Mouse (Mus musculus) megakaryocyte-erythroid progenitor cell, adult 5 weeks (primary cell): Measurements from ENCODE around the gene Snx10. TPM values are rescaled to one million over a fixed set of nuclear protein-coding genes. Genes with fewer than 3 reads are reported as not detected.

Experiments used
- polyA plus RNA-seq: library from polyadenylated mRNA; stranded (reverse); fragments of >175 nt; gene quantifications from 2 replicates; pipeline ENCODE4 v1.2.3, GENCODE M21; 2012

The Snx10 gene
- 3.8 and 3.9 TPM in 2 replicates for polyA plus RNA-seq

DNA sequence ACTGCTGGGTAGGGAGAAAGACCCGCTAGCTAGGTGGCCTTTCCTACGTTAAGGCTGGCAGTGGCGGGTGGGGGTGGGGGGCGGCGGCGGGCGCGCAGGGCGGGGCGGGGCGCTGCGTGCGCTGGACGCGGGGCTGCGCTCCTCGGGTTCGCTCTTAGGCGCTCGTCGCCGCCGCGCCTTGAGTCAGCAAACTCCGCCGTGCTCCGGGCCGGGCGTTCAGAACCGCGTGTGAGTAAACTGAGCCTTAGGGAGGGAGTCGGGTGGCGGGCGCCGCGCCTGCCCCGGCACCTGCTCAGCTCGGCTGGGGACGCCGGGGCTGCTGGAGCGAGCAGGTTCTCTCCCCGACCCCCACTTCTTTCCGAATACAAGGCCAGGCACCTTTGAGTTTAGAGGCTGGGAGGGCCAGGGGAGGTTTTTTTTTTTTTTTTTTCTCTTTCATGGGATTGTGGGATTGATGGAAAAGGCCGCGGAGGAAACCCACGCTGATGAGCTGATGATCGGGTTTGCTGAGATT is at the start of gene Snx10:
TSS of gene Snx10 (plus strand) at position 95 of the 514 bp plus-strand sequence.

Other genes with a start within 250 kb of the Snx10 start
- 0.13 TPM in 1 of 2 replicates, not detected in the other for gene Nfe2l3, start 91.2 kb upstream of the Snx10 start, polyA plus RNA-seq
- 412 and 594 TPM in 2 replicates for gene Hnrnpa2b1, start 54.0 kb upstream of the Snx10 start, polyA plus RNA-seq
- gene Cbx3, start 53.5 kb upstream of the Snx10 start, polyA plus RNA-seq = 61.0 and 69.0 TPM in 2 replicates